Mouse (Mus musculus) forebrain, embryonic 15.5 days (tissue): ENCODE measurements at regions not wholly inside any gene's neighbourhood (a gene's known extent, or its start where the extent isn't known, plus 50 kb on each side); places are given as distances from the start of the nearest gene placed in this dataset.
A peak's percentile ranks its signal among the peaks of the same experiment; 100 is the strongest.

Source experiments
- ATAC-seq: fragments of 200-750 bp; cut with Nextera tagmentation; replicated peaks from 2 replicates; pipeline ENCODE4 v1.8.0; 2017; ENCODE audit warnings: mild to moderate bottlenecking, moderate TSS enrichment, moderate library complexity
- H3K27ac ChIP-seq: fragments of 300-500 bp; sonication (generic); replicated peaks from 2 replicates; pipeline ENCODE4 v1.5.1; 2015; ENCODE audit warnings: mild to moderate bottlenecking, inconsistent platforms
- H3K27me3 ChIP-seq: fragments of 300-500 bp; sonication (generic); 2 replicates; pipeline ENCODE4 v1.6.1; 2015; ENCODE audit warnings: inconsistent platforms
- H3K36me3 ChIP-seq: fragments of 300-500 bp; sonication (generic); 2 replicates; pipeline ENCODE4 v1.6.1; 2015; ENCODE audit warnings: mild to moderate bottlenecking, inconsistent platforms
- H3K4me1 ChIP-seq: fragments of 300-500 bp; sonication (generic); 2 replicates; pipeline ENCODE4 v1.6.1; 2015; ENCODE audit warnings: inconsistent platforms
- H3K4me2 ChIP-seq: fragments of 300-500 bp; sonication (generic); replicated peaks from 2 replicates; pipeline ENCODE4 v1.6.1; 2015; ENCODE audit warnings: mild to moderate bottlenecking, inconsistent platforms
- H3K4me3 ChIP-seq: fragments of 300-500 bp; sonication (generic); 2 replicates; pipeline ENCODE4 v1.5.1; 2015; ENCODE audit warnings: mild to moderate bottlenecking, inconsistent platforms
- H3K9ac ChIP-seq: fragments of 300-500 bp; sonication (generic); replicated peaks from 2 replicates; pipeline ENCODE4 v1.6.1; 2015; ENCODE audit warnings: mild to moderate bottlenecking, inconsistent platforms
- H3K9me3 ChIP-seq: fragments of 300-500 bp; sonication (generic); 2 replicates; pipeline ENCODE4 v1.6.1; 2016; ENCODE audit warnings: inconsistent platforms
- WGBS: fragments of 180-500 bp; shearing (Covaris S2); methylation state at CpG from one replicate; pipeline ENCODE4 v1.1.7; 2015; ENCODE audit warnings: mixed read lengths; 5-methylcytosine and 5-hydroxymethylcytosine counted together

DNA sequence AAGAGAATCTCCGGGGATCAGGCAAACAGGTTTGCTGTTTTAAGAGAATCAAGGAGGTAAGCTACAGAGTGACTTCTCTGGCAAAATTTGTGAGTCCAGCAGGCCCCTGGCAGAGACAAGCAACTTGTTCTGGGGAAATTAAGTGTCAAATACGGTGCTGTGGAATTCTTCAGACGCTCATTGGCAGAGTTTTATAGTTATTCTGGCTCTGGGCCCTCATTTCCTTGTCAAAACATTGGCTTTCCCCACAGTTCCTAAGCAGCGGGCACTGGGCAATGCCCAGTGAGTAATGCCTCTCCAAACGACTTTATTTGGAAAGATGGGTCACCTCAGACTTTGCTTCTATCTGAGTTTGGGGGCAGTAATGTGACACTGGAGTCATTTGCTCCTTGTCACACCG, 180.1 kb upstream of the Vstm2b start:
- Histone ChIP-seq H3K36me3 (no peaks in the 10 kb centered on the region), H3K9me3 (no peaks in the 10 kb centered on the region), H3K27me3 (no peaks in the 10 kb centered on the region), H3K27ac (no peak overlapping the region), H3K4me1 (0 out of 2 replicates have a peak, but pooled peaks cover 4% of the 10 kb centered on the region), H3K9ac (no peak overlapping the region), H3K4me3 (no peak overlapping the region), H3K4me2 (no peak overlapping the region)
- 53% methylated on average over 6 of the region's 6 CpGs for WGBS
- no peak for ATAC-seq

- no peak overlapping the region for H3K9ac ChIP-seq
- no peak for ATAC-seq
- H3K27me3 ChIP-seq, result no peaks in the 10 kb centered on the region
- H3K27ac ChIP-seq, result no peak overlapping the region
- H3K36me3 ChIP-seq, result no peaks in the 10 kb centered on the region
- no peak overlapping the region for H3K4me3 ChIP-seq
- H3K4me1 ChIP-seq, result peaks cover 6% of the 10 kb centered on the region
- H3K9me3 ChIP-seq, result no peaks in the 10 kb centered on the region
- H3K4me2 ChIP-seq, result no peak overlapping the region
- 58% methylated on average over 6 of the region's 6 CpGs for WGBS
These were observed 161.1 kb upstream of the Vstm2b start for GRCm38 (mm10) chr7:40736971-40737468.

GRCm38 (mm10) chr7:40737496-40737895, 160.6 kb upstream of the Vstm2b start:
- WGBS, result 64% methylated on average over 7 of the region's 7 CpGs
- Histone ChIP-seq H3K27me3 (no peaks in the 10 kb centered on the region), H3K27ac (no peak overlapping the region), H3K4me1 (peaks cover 8% of the 10 kb centered on the region), H3K9ac (no peak overlapping the region), H3K4me2 (no peak overlapping the region), H3K4me3 (no peak overlapping the region), H3K36me3 (no peaks in the 10 kb centered on the region), H3K9me3 (no peaks in the 10 kb centered on the region)
- ATAC-seq, result 0 out of 2 replicates have a peak, but pooled peaks have one; percentile 17

- H3K4me2 ChIP-seq, result no peak overlapping the region
- H3K4me1 ChIP-seq, result peaks cover 14% of the 10 kb centered on the region
- H3K36me3 ChIP-seq, result no peaks in the 10 kb centered on the region
- 82% methylated on average over 3 of the region's 3 CpGs for WGBS
- H3K9ac ChIP-seq, result no peak overlapping the region
- H3K27ac ChIP-seq, result no peak overlapping the region
- no peaks in the 10 kb centered on the region for H3K27me3 ChIP-seq
- H3K9me3 ChIP-seq, result no peaks in the 10 kb centered on the region
- ATAC-seq, result no peak
- H3K4me3 ChIP-seq, result no peak overlapping the region
These were observed 160.0 kb upstream of the Vstm2b start for GRCm38 (mm10) chr7:40738174-40738573.

- H3K36me3 ChIP-seq, result no peaks in the 10 kb centered on the region
- H3K4me3 ChIP-seq, result no peak overlapping the region
- ATAC-seq, result peak; percentile 73
- 39% methylated on average over 4 of the region's 4 CpGs for WGBS
- H3K9me3 ChIP-seq, result no peaks in the 10 kb centered on the region
- no peak overlapping the region for H3K27ac ChIP-seq
- H3K27me3 ChIP-seq, result no peaks in the 10 kb centered on the region
- no peak overlapping the region for H3K9ac ChIP-seq
- H3K4me2 ChIP-seq, result no peak overlapping the region
- H3K4me1 ChIP-seq, result peaks cover 10% of the 10 kb centered on the region
These were observed 155.5 kb upstream of the Vstm2b start for GRCm38 (mm10) chr7:40742553-40743151.

DNA sequence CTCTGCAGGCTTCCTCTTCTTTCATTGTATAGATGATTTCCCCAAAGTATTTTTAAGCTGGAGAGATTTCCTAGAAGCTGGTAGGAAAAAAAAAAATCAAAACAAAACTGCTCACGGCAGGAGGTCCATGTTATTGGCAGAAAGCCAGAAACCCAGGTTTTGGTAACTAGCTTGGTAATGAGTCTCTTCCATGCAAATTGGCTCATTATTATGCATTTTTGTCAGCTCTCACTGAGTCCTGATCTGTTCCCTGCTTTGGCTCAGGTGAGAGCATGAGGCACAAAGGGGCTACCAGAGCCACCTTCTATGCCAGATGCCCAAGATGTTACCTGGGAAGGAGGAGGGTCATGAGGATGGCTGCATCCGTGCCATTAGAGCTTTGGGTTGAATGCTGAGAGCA, 146.3 kb upstream of the Vstm2b start:
- H3K9ac ChIP-seq, result no peak overlapping the region
- H3K36me3 ChIP-seq, result no peaks in the 10 kb centered on the region
- H3K4me3 ChIP-seq, result no peak overlapping the region
- H3K4me1 ChIP-seq, result peaks cover 17% of the 10 kb centered on the region
- H3K9me3 ChIP-seq, result no peaks in the 10 kb centered on the region
- peak; percentile 83 for ATAC-seq
- no peaks in the 10 kb centered on the region for H3K27me3 ChIP-seq
- 11% methylated on average over 2 of the region's 2 CpGs for WGBS
- H3K4me2 ChIP-seq, result no peak overlapping the region
- H3K27ac ChIP-seq, result peak overlapping the region; percentile 51

DNA sequence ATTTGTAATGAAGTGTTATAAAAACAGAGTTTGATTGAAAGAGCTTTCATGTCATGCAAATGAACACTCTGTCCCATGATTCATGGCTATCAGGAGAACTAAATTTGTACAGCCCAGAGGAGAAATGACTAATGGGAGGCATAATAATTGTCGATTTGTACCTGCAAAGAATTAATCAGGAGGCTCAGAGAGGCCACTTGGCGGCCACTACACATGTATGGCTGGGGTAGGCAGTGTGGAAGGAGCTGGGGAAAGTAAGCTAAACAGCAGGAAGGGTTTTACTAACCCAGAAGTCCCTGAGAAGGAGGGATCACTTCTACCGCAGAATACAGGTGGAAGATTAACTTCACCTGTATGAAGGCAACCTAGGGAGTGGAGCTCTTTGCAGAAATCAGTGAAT, 145.9 kb upstream of the Vstm2b start:
- Histone ChIP-seq H3K9me3 (no peaks in the 10 kb centered on the region), H3K36me3 (no peaks in the 10 kb centered on the region), H3K9ac (no peak overlapping the region), H3K27me3 (no peaks in the 10 kb centered on the region), H3K27ac (peak overlapping the region; percentile 51), H3K4me1 (peaks cover 17% of the 10 kb centered on the region), H3K4me3 (no peak overlapping the region), H3K4me2 (no peak overlapping the region)
- 29% methylated on average over 3 of the region's 3 CpGs for WGBS
- ATAC-seq, result peak; percentile 71

- H3K4me3 ChIP-seq, result no peak overlapping the region
- WGBS, result 32% methylated on average over 1 of the region's 1 CpGs
- H3K27ac ChIP-seq, result no peak overlapping the region
- H3K36me3 ChIP-seq, result no peaks in the 10 kb centered on the region
- no peaks in the 10 kb centered on the region for H3K9me3 ChIP-seq
- no peak overlapping the region for H3K9ac ChIP-seq
- no peaks in the 10 kb centered on the region for H3K27me3 ChIP-seq
- 0 out of 2 replicates have a peak, but pooled peaks have one; percentile 33 for ATAC-seq
- no peak overlapping the region for H3K4me2 ChIP-seq
- peaks cover 17% of the 10 kb centered on the region for H3K4me1 ChIP-seq
These were observed 144.6 kb upstream of the Vstm2b start for GRCm38 (mm10) chr7:40753490-40753889.

DNA sequence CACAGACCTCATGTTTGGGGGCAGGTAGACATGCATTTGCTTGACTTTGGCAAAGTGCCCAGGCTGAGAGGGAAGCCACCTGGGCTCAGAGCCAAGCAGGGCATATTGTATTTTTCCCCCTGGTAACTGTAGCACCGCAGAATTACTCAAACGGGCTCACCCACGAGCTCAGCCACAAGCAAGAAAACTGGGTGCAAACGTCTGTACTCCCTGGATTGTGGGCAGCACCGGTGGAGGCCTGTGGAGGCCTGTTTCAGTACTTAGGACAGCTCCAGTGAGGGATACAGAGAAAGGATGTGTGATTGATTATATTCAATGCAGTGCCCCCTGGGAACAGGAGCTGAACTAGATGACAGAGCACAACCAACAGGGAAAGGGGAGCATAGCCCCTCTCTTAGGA, 135.6 kb upstream of the Vstm2b start:
- no peaks in the 10 kb centered on the region for H3K36me3 ChIP-seq
- H3K27ac ChIP-seq, result peak overlapping the region; percentile 55; the same call in 1 of the 2 replicates
- no peak overlapping the region for H3K4me3 ChIP-seq
- H3K27me3 ChIP-seq, result no peaks in the 10 kb centered on the region
- 4% methylated on average over 5 of the region's 5 CpGs for WGBS
- H3K9me3 ChIP-seq, result no peaks in the 10 kb centered on the region
- peak; percentile 75 for ATAC-seq
- no peak overlapping the region for H3K9ac ChIP-seq
- H3K4me1 ChIP-seq, result peaks cover 10% of the 10 kb centered on the region
- H3K4me2 ChIP-seq, result no peak overlapping the region

DNA sequence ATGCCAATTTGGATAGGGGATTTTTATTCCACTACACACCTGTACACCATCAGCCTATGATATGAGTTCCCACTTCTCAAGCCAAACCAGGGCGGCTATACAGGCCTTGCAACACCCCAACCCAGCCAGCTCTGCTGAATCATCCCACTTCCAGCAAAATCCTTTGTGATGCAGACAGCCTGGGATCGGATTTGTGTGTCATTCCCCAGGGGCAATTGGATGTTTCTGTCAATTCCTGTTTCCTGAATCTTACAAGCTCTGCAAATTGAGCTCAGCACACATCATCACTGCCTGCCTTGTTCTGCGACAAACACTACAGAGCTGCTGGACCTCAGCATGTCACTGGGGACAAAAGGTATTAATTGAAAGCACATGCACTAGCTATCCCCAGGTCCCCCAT, 132.0 kb upstream of the Vstm2b start:
- WGBS, result 50% methylated on average over 3 of the region's 3 CpGs
- H3K9me3 ChIP-seq, result no peaks in the 10 kb centered on the region
- ATAC-seq, result no peak

GRCm38 (mm10) chr7:40776220-40776619, 121.9 kb upstream of the Vstm2b start:
- Histone ChIP-seq H3K27ac (no peak overlapping the region), H3K27me3 (no peaks in the 10 kb centered on the region), H3K36me3 (no peaks in the 10 kb centered on the region)

More for the DNA sequence above, 132.0 kb upstream of the Vstm2b start:
- no peaks in the 10 kb centered on the region for H3K36me3 ChIP-seq
- H3K27me3 ChIP-seq, result no peaks in the 10 kb centered on the region
- no peak overlapping the region for H3K4me2 ChIP-seq
- no peak overlapping the region for H3K27ac ChIP-seq
- no peak overlapping the region for H3K9ac ChIP-seq
- H3K4me1 ChIP-seq, result peaks cover 10% of the 10 kb centered on the region
- H3K4me3 ChIP-seq, result no peak overlapping the region

GRCm38 (mm10) chr7:40784906-40785305, 113.2 kb upstream of the Vstm2b start:
- no peaks in the 10 kb centered on the region for H3K9me3 ChIP-seq
- no peak overlapping the region for H3K4me2 ChIP-seq
- no peak overlapping the region for H3K27ac ChIP-seq
- no peaks in the 10 kb centered on the region for H3K36me3 ChIP-seq
- ATAC-seq, result no peak
- no peak overlapping the region for H3K9ac ChIP-seq
- 85% methylated on average over 1 of the region's 1 CpGs for WGBS
- no peak overlapping the region for H3K4me3 ChIP-seq
- H3K27me3 ChIP-seq, result no peaks in the 10 kb centered on the region
- H3K4me1 ChIP-seq, result no peaks in the 10 kb centered on the region

More at GRCm38 (mm10) chr7:40776220-40776619, 121.9 kb upstream of the Vstm2b start:
- 35% methylated on average over 4 of the region's 4 CpGs for WGBS
- Histone ChIP-seq H3K4me1 (no peaks in the 10 kb centered on the region), H3K9me3 (no peaks in the 10 kb centered on the region), H3K4me2 (no peak overlapping the region), H3K4me3 (no peak overlapping the region), H3K9ac (no peak overlapping the region)
- no peak for ATAC-seq

GRCm38 (mm10) chr7:40786758-40787157, 111.4 kb upstream of the Vstm2b start:
- no peak overlapping the region for H3K4me3 ChIP-seq
- no peak overlapping the region for H3K27ac ChIP-seq
- no peak overlapping the region for H3K9ac ChIP-seq
- H3K4me2 ChIP-seq, result no peak overlapping the region
- 80% methylated on average over 2 of the region's 2 CpGs for WGBS
- H3K9me3 ChIP-seq, result no peaks in the 10 kb centered on the region
- ATAC-seq, result no peak
- no peaks in the 10 kb centered on the region for H3K27me3 ChIP-seq
- no peaks in the 10 kb centered on the region for H3K36me3 ChIP-seq
- 0 out of 2 replicates have a peak, but pooled peaks cover under 1% of the 10 kb centered on the region for H3K4me1 ChIP-seq
